Mouse (Mus musculus) CH12.LX (cell line): ENCODE measurements at regions not wholly inside any gene's neighbourhood (a gene's known extent, or its start where the extent isn't known, plus 50 kb on each side); places are given as distances from the start of the nearest gene placed in this dataset.

ENCODE experiments used
- DNase-seq: peaks from one replicate; pipeline ENCODE4 v3.0.0-alpha.2; 2013; ENCODE audit errors: extremely low read depth
- H3K27ac ChIP-seq: 2 replicates; pipeline ENCODE4 v1.5.1; 2012; ENCODE audit warnings: low read depth, mild to moderate bottlenecking, control low read depth, moderate library complexity; ENCODE audit not compliant: insufficient read depth
- H3K27me3 ChIP-seq: replicated peaks from 2 replicates; pipeline ENCODE3; 2012; ENCODE audit warnings: inconsistent platforms
- H3K36me3 ChIP-seq, 2 experiments: replicated peaks in 1 of 2; 2 replicates each; pipeline versions ENCODE3 to v1.6.1; 2012; ENCODE audit warnings: inconsistent platforms in 1 of 2, low read length in 1 of 2, mild to moderate bottlenecking in 1 of 2, mixed read lengths in 1 of 2, moderate library complexity in 1 of 2; ENCODE audit not compliant: control insufficient read depth in 1 of 2, insufficient read depth in 1 of 2
- H3K4me1 ChIP-seq, 2 experiments: 2 replicates each; pipeline ENCODE4 v1.6.1; 2012; ENCODE audit warnings: inconsistent platforms in 1 of 2, moderate library complexity in 1 of 2; ENCODE audit not compliant: insufficient read depth in 2 of 2, control insufficient read depth in 1 of 2
- H3K4me2 ChIP-seq: 2 replicates; pipeline ENCODE4 v1.6.1; 2012; ENCODE audit warnings: low read depth, mild to moderate bottlenecking, control low read depth; ENCODE audit not compliant: poor library complexity, insufficient read depth, severe bottlenecking
- H3K4me3 ChIP-seq, 3 experiments: fragments of 150-350 bp in 1 of 3; sonication (generic) in 1 of 3; replicated peaks in 1 of 3; 2 replicates each; pipeline versions ENCODE3 to v1.5.1; 2011 to 2012; ENCODE audit warnings: low read depth in 2 of 3, low read length in 2 of 3, mild to moderate bottlenecking in 2 of 3, moderate library complexity in 2 of 3, control low read depth in 1 of 3, improper control_type of control experiment in 1 of 3, inconsistent platforms in 1 of 3, mixed read lengths in 1 of 3; ENCODE audit not compliant: poor library complexity in 1 of 3
- H3K79me2 ChIP-seq: replicated peaks from 2 replicates; pipeline ENCODE4 v1.6.1; 2012; ENCODE audit warnings: mild to moderate bottlenecking, moderate library complexity; ENCODE audit not compliant: control insufficient read depth, poor library complexity, insufficient read depth, severe bottlenecking; ENCODE audit errors: extremely low read depth
- H3K9ac ChIP-seq: 2 replicates; pipeline ENCODE4 v1.6.1; 2012; ENCODE audit warnings: low read depth, mild to moderate bottlenecking, control low read depth, moderate library complexity; ENCODE audit not compliant: insufficient read depth
- H3K9me3 ChIP-seq: replicated peaks from 2 replicates; pipeline ENCODE3; 2012; ENCODE audit warnings: low read length, inconsistent platforms, mixed read lengths
- CHD1 ChIP-seq: IDR thresholded peaks from 2 replicates; pipeline ENCODE4 v1.6.1; 2012; ENCODE audit warnings: low read depth, low read length, improper control_type of control experiment, inconsistent platforms
- CHD2 ChIP-seq: IDR thresholded peaks from 2 replicates; pipeline ENCODE4 v1.6.1; 2011; ENCODE audit warnings: low read length, improper control_type of control experiment
- E2F4 ChIP-seq: IDR thresholded peaks from 2 replicates; pipeline ENCODE4 v1.6.1; 2011; ENCODE audit warnings: low read depth, low read length, improper control_type of control experiment; ENCODE audit not compliant: insufficient replicate concordance
- ETS1 ChIP-seq: conservative IDR thresholded peaks from 2 replicates; pipeline ENCODE4 v1.6.1; 2012; ENCODE audit warnings: low read depth, mild to moderate bottlenecking, inconsistent platforms, low read length, improper control_type of control experiment, moderate library complexity
- GABPA ChIP-seq: IDR thresholded peaks from 2 replicates; pipeline ENCODE4 v1.6.1; 2012; ENCODE audit warnings: low read depth, low read length, improper control_type of control experiment, inconsistent platforms; ENCODE audit not compliant: insufficient replicate concordance
- HCFC1 ChIP-seq: IDR thresholded peaks from 2 replicates; pipeline ENCODE4 v1.6.1; 2012; ENCODE audit warnings: low read depth, mild to moderate bottlenecking, inconsistent platforms, low read length, improper control_type of control experiment
- JUN ChIP-seq: IDR thresholded peaks from 2 replicates; pipeline ENCODE4 v1.6.1; 2011; ENCODE audit warnings: low read depth, mild to moderate bottlenecking, low read length, improper control_type of control experiment, moderate library complexity; ENCODE audit not compliant: insufficient read depth
- KAT2A ChIP-seq: IDR thresholded peaks from 2 replicates; pipeline ENCODE4 v1.6.1; 2012; ENCODE audit warnings: low read length, improper control_type of control experiment, inconsistent platforms; ENCODE audit not compliant: insufficient replicate concordance
- MAZ ChIP-seq: IDR thresholded peaks from 2 replicates; pipeline ENCODE4 v1.6.1; 2012; ENCODE audit warnings: low read depth, mild to moderate bottlenecking, inconsistent platforms, low read length, improper control_type of control experiment, moderate library complexity
- MEF2A ChIP-seq: IDR thresholded peaks from 2 replicates; pipeline ENCODE4 v1.6.1; 2014; ENCODE audit warnings: low read depth, mild to moderate bottlenecking, inconsistent platforms, low read length, improper control_type of control experiment, borderline replicate concordance
- MXI1 ChIP-seq: IDR thresholded peaks from 2 replicates; pipeline ENCODE4 v1.6.1; 2011; ENCODE audit warnings: mild to moderate bottlenecking, low read depth, low read length, improper control_type of control experiment
- MYC ChIP-seq: IDR thresholded peaks from 2 replicates; pipeline ENCODE4 v1.6.1; 2011; ENCODE audit warnings: low read depth, mild to moderate bottlenecking, improper control_type of control experiment, low read length
- NELFE ChIP-seq: IDR thresholded peaks from 2 replicates; pipeline ENCODE4 v1.6.1; 2011; ENCODE audit warnings: low read depth, low read length, improper control_type of control experiment
- NRF1 ChIP-seq: IDR thresholded peaks from 2 replicates; pipeline ENCODE4 v1.6.1; 2014; ENCODE audit warnings: low read depth, mild to moderate bottlenecking, inconsistent platforms, low read length, improper control_type of control experiment, moderate library complexity
- PAX5 ChIP-seq: IDR thresholded peaks from 2 replicates; pipeline ENCODE4 v1.6.1; 2012; ENCODE audit warnings: low read length, inconsistent platforms, mixed read lengths
- POLR2A ChIP-seq: IDR thresholded peaks from 2 replicates; pipeline ENCODE4 v1.6.1; 2011; ENCODE audit warnings: low read depth, mild to moderate bottlenecking, improper control_type of control experiment, low read length
- RAD21 ChIP-seq: IDR thresholded peaks from 2 replicates; pipeline ENCODE4 v1.6.1; 2011; ENCODE audit warnings: low read depth, mild to moderate bottlenecking, low read length, improper control_type of control experiment, moderate library complexity
- SIN3A ChIP-seq: IDR thresholded peaks from 2 replicates; pipeline ENCODE4 v1.6.1; 2012; ENCODE audit warnings: low read length, improper control_type of control experiment, inconsistent platforms
- TCF12 ChIP-seq: IDR thresholded peaks from 2 replicates; pipeline ENCODE4 v1.6.1; 2014; ENCODE audit warnings: low read depth, mild to moderate bottlenecking, inconsistent platforms, low read length, improper control_type of control experiment
- UBTF ChIP-seq: IDR thresholded peaks from 2 replicates; pipeline ENCODE4 v1.6.1; 2012; ENCODE audit warnings: low read depth, mild to moderate bottlenecking, inconsistent platforms, low read length, improper control_type of control experiment, moderate library complexity
- USF1 ChIP-seq: IDR thresholded peaks from 2 replicates; pipeline ENCODE4 v1.6.1; 2014; ENCODE audit warnings: low read depth, mild to moderate bottlenecking, inconsistent platforms, low read length, improper control_type of control experiment
- ZC3H11A ChIP-seq: IDR thresholded peaks from 2 replicates; pipeline ENCODE4 v1.6.1; 2012; ENCODE audit warnings: low read depth, mild to moderate bottlenecking, inconsistent platforms, low read length, improper control_type of control experiment
- ZKSCAN1 ChIP-seq: IDR thresholded peaks from 2 replicates; pipeline ENCODE4 v1.6.1; 2012; ENCODE audit warnings: low read depth, inconsistent platforms, low read length, improper control_type of control experiment, borderline replicate concordance
- ZNF384 ChIP-seq: IDR thresholded peaks from 2 replicates; pipeline ENCODE4 v1.6.1; 2012; ENCODE audit warnings: low read depth, low read length, improper control_type of control experiment, inconsistent platforms
- dilution Hi-C: fragments of 300-500 bp; cut with MboI; formaldehyde crosslinking; loops from 2 replicates; pipeline ENCODE4 v1.14.3; 2020; ENCODE audit warnings: low sequenced_read_pairs; ENCODE audit not compliant: extremely low pct_unique_long_range_greater_than_20kb, extremely low pct_ligation_motif_present
- in situ Hi-C: fragments of 300-500 bp; cut with MboI; formaldehyde crosslinking; loops from 3 replicates; pipeline ENCODE4 v1.14.3; 2019; ENCODE audit warnings: low sequenced_read_pairs, low pct_ligation_motif_present, low pct_unique_long_range_greater_than_20kb, mixed read lengths

GRCm38 (mm10) chr2:131638996-131639605 is 77.0 kb upstream of the Adra1d start:
- dilution Hi-C loops, result no loop called here
- no peaks in the 10 kb centered on the region for H3K36me3 ChIP-seq
- TF ChIP-seq MEF2A (no peak), MYC (no peak), NELFE (no peak), MAZ (no peak), SIN3A (no peak), PAX5 (no peak), HCFC1 (no peak), ZNF384 (no peak), ZKSCAN1 (no peak), RAD21 (no peak), POLR2A (no peak), ETS1 (no peak), TCF12 (no peak)
- no peak for DNase-seq
- H3K79me2 ChIP-seq, result no peaks in the 10 kb centered on the region
- in situ Hi-C loops, result no loop called here
- no peak overlapping the region for H3K9ac ChIP-seq
- H3K4me2 ChIP-seq, result no peak overlapping the region
- no peak overlapping the region for H3K27ac ChIP-seq
- H3K27me3 ChIP-seq, result peaks cover 63% of the 10 kb centered on the region
- H3K9me3 ChIP-seq, result no peaks in the 10 kb centered on the region
- peaks cover 0 to 3% of the 10 kb centered on the region in 2 experiments; a peak in 1 of 4 replicates for H3K4me1 ChIP-seq
- H3K4me3 ChIP-seq, result no peak overlapping the region

GRCm38 (mm10) chr2:131635791-131636190 is 73.7 kb upstream of the Adra1d start:
- no peak overlapping the region for H3K27ac ChIP-seq
- H3K4me1 ChIP-seq, result peaks cover 0 to 3% of the 10 kb centered on the region in 2 experiments; a peak in 1 of 4 replicates
- no peak for DNase-seq
- H3K4me3 ChIP-seq, result no peak overlapping the region
- no peak for TF ChIP-seq MXI1
- no peak for TF ChIP-seq GABPA
- TF ChIP-seq JUN, result no peak
- no peak for TF ChIP-seq E2F4
- TF ChIP-seq NRF1, result no peak
- TF ChIP-seq CHD1, result no peak
- TF ChIP-seq ETS1, result no peak
- TF ChIP-seq UBTF, result no peak
- TF ChIP-seq ZNF384, result no peak
- TF ChIP-seq ZKSCAN1, result no peak
- TF ChIP-seq MEF2A, result no peak
- no peak for TF ChIP-seq CHD2
- TF ChIP-seq KAT2A, result no peak
- no peak for TF ChIP-seq USF1
- TF ChIP-seq ZC3H11A, result no peak
- no peak for TF ChIP-seq NELFE
- no peak overlapping the region for H3K4me2 ChIP-seq
- in situ Hi-C loops, result no loop called here
- H3K27me3 ChIP-seq, result peaks cover 43% of the 10 kb centered on the region
- no peaks in the 10 kb centered on the region for H3K36me3 ChIP-seq
- dilution Hi-C loops, result no loop called here
- no peak overlapping the region for H3K9ac ChIP-seq
- no peaks in the 10 kb centered on the region for H3K79me2 ChIP-seq
- H3K9me3 ChIP-seq, result no peaks in the 10 kb centered on the region
